Mouse (Mus musculus) heart, postnatal 0 days (tissue): ENCODE results near the gene Irx4. TPM values are rescaled to one million over a fixed set of nuclear protein-coding genes. Genes with fewer than 3 reads are reported as not detected.
A peak's percentile ranks its signal among the peaks of the same experiment; 100 is the strongest.

Source experiments
- ATAC-seq: fragments of 200-750 bp; cut with Nextera tagmentation; 2 replicates; pipeline ENCODE4 v1.8.0; 2017; ENCODE audit warnings: low read depth, moderate number of reproducible peaks, moderate library complexity; ENCODE audit not compliant: insufficient read depth
- DNase-seq: peaks from one replicate; pipeline ENCODE4 v3.0.0-alpha.2; 2016; ENCODE audit warnings: low spot score
- H3K27ac ChIP-seq: fragments of 300-500 bp; sonication (generic); 2 replicates; pipeline ENCODE4 v1.5.1; 2014; ENCODE audit warnings: low read depth, mild to moderate bottlenecking
- H3K27me3 ChIP-seq: fragments of 300-500 bp; sonication (generic); 2 replicates; pipeline ENCODE4 v1.6.1; 2014; ENCODE audit warnings: low read length, mixed read lengths; ENCODE audit not compliant: control insufficient read depth, insufficient read depth
- H3K36me3 ChIP-seq: fragments of 300-500 bp; sonication (generic); replicated peaks from 2 replicates; pipeline ENCODE4 v1.6.1; 2014; ENCODE audit warnings: low read length, mixed read lengths; ENCODE audit not compliant: control insufficient read depth, insufficient read depth
- H3K4me1 ChIP-seq: fragments of 300-500 bp; sonication (generic); 2 replicates; pipeline ENCODE4 v1.6.1; 2014; ENCODE audit warnings: antibody characterized with exemption; ENCODE audit not compliant: control insufficient read depth, insufficient read depth
- H3K4me2 ChIP-seq: fragments of 300-500 bp; sonication (generic); 2 replicates; pipeline ENCODE4 v1.6.1; 2014; ENCODE audit warnings: low read depth, mild to moderate bottlenecking, low read length, moderate library complexity
- H3K4me3 ChIP-seq: fragments of 300-500 bp; sonication (generic); 2 replicates; pipeline ENCODE4 v1.5.1; 2014; ENCODE audit warnings: low read depth, low read length
- H3K9ac ChIP-seq: fragments of 300-500 bp; sonication (generic); replicated peaks from 2 replicates; pipeline ENCODE4 v1.6.1; 2014; ENCODE audit warnings: low read depth, low read length, mixed read lengths
- H3K9me3 ChIP-seq: fragments of 300-500 bp; sonication (generic); replicated peaks from 2 replicates; pipeline ENCODE4 v1.6.1; 2016; ENCODE audit warnings: low read length; ENCODE audit not compliant: control insufficient read depth
- CTCF ChIP-seq: IDR thresholded peaks from 2 replicates; pipeline ENCODE4 v1.5.1; 2016; ENCODE audit warnings: antibody characterized with exemption, control low read depth, low read depth
- EP300 ChIP-seq: IDR thresholded peaks from 2 replicates; pipeline ENCODE4 v1.6.1; 2016; ENCODE audit warnings: antibody characterized with exemption, low read depth
- WGBS: fragments of 180-500 bp; shearing (Covaris S2); extraction: QIAGEN DNeasy Blood & Tissue Kit; methylation state at CpG from one replicate; pipeline ENCODE4 v1.1.7; 2014; 5-methylcytosine and 5-hydroxymethylcytosine counted together
- polyA plus RNA-seq: library from polyadenylated mRNA; unstranded; fragments of >200 nt; fragmentation: Nextera tagmentation; extraction: Ambion mirVana; gene quantifications from 2 replicates; pipeline ENCODE4 v1.2.1, GENCODE M21; 2015
- total RNA-seq: library from RNA; depleted of rRNA; stranded (reverse); fragments of >200 nt; gene quantifications from 2 replicates; pipeline ENCODE4 v1.2.3, GENCODE M21; 2014; ENCODE audit warnings: low replicate concordance; rRNA removed

Irx4 gene
- total RNA-seq (64.0 and 85.4 TPM in 2 replicates), polyA plus RNA-seq (43.4 and 54.9 TPM in 2 replicates)

DNA sequence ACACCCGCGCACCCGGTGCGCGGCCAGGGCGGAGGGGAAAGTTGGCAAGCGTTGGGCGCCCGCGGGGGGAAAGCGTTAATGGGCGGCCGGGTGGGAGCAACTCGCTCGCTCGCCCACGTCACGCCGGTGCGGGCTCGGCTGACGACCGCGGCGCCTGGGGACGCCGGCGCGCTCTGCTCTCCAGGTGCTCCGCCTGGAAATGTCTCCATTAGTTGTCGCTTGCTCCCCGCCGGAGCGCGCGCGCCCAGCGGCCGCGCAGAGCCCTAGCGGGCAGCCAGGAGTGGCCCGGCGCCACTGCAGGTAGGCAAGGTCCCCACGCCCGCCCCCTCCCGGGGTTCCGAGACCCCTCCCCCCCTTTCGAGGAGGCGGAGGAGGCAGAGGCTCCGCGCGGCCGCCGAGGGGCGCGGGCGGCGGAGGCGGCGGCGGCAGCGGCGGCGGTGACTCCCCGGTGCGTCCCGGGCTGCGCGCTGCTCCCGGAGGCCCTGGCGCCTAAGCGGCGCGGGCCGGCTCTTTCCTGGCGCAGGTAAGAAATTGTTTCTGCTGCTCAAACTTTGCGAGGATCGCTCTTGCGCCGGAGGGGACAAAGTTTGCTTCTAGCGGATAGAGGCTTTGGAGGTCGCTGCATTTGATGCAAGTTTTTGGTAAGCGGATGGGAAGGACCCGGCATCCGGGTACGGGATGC, at the start of gene Irx4:
Gene Irx4, plus strand, starts transcription at position 126 of the 682 bp plus-strand sequence.
- Histone ChIP-seq H3K27ac (peak within 1 kb of the TSS; percentile 95), H3K4me1 (peaks cover 21% of the 10 kb centered on the region), H3K36me3 (no peaks in the 10 kb centered on the region), H3K9me3 (no peaks in the 10 kb centered on the region), H3K4me2 (peak within 1 kb of the TSS; percentile 78), H3K4me3 (peak within 1 kb of the TSS; percentile 64), H3K27me3 (peaks cover 69% of the 10 kb centered on the region), H3K9ac (peak within 1 kb of the TSS; percentile 76)
- TF ChIP-seq CTCF: no peak
- no peak; the same call in 1 of the 2 replicates for TF ChIP-seq EP300
- ATAC-seq: peak; percentile 27
- peak; percentile 26 for DNase-seq
- WGBS: under 1% methylated on average over 65 of the region's 86 CpGs

DNA sequence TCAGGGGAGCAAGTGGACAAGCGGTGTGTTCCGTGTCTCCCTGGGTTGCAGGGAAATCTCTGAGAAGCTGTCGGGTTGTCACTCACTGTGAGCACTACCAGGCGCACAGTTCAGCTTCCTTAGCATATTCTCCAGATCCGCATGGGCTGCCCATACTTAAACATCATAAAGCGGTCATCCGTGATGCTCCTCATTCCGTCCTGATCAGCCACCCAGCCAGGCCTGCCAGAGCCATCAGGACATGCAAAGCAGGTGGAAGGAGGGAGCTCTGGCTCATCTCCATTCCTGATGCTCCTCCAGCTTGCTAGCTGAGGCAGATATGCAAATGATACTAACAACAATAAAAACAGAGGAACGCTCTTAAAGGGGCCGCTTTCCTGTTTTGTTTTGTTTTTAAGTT, 46.0 kb upstream of the Irx4 start:
- ATAC-seq: no peak
- no peak for TF ChIP-seq CTCF
- no peak for TF ChIP-seq EP300
- DNase-seq: no peak
- no peak overlapping the region for H3K4me3 ChIP-seq
- no peak overlapping the region for H3K9ac ChIP-seq
- no peak overlapping the region for H3K27ac ChIP-seq
- no peak overlapping the region for H3K4me2 ChIP-seq
- no peaks in the 10 kb centered on the region for H3K4me1 ChIP-seq
- H3K9me3 ChIP-seq: 0 out of 2 replicates have a peak, but pooled peaks cover 6% of the 10 kb centered on the region
- H3K27me3 ChIP-seq: no peaks in the 10 kb centered on the region
- no peaks in the 10 kb centered on the region for H3K36me3 ChIP-seq
- whole genome bisulfite sequencing: 68% methylated on average over 10 of the region's 10 CpGs

DNA sequence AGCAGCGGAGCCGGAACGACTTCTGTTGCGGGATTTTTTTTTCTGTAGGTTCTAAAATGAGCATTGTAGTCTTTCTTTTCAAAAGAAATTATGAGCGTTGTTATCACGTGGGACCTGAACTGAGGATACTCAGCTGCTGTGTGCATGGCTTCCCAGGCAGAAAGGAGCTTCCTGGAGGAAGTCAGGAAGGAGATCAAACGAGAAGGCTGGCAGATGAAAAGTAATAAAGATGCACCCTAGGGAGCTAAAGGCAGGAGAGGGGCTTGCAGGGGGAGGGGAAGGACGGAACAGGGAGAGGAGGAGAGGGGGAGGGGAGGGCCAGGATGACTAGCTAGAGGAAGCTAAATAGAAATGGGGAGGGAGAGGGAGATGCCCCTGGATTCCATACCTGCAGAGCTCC, 23.8 kb upstream of the Irx4 start:
- H3K4me3 ChIP-seq: no peak overlapping the region
- no peak for ATAC-seq
- H3K4me1 ChIP-seq: no peaks in the 10 kb centered on the region
- H3K27ac ChIP-seq: no peak overlapping the region
- TF ChIP-seq EP300: no peak
- no peak for TF ChIP-seq CTCF
- DNase-seq: no peak
- no peaks in the 10 kb centered on the region for H3K9me3 ChIP-seq
- no peaks in the 10 kb centered on the region for H3K36me3 ChIP-seq
- 53% methylated on average over 8 of the region's 8 CpGs for whole genome bisulfite sequencing
- H3K4me2 ChIP-seq: no peak overlapping the region
- no peak overlapping the region for H3K9ac ChIP-seq
- no peaks in the 10 kb centered on the region for H3K27me3 ChIP-seq

DNA sequence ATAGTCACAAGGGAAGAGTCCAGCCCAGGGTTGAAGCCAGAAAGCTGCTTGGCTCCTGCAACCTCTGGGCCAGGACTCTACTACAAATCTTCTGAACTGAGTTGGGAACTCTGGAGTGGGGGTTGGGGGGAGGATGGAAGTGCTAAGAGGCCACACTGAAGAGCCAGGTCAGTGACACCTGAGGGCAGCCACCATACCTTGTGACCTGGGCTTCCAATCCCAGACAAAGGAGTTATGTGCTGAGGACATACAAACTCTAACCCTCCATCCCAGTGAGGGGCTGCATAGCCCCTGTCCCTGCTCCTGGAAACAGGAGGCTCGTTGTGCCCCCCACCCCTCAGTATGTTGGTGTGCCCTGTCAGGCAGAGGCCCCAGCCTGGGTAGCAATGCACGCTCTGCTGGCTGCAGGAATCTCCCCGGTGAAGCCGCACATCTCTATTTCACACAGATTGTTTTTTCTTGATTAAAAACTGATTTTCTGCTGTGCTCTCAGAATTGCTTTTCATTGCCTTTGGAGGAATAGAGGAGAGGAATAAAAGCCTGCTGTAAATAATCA, 21.0 kb upstream of the Irx4 start:
- DNase-seq: no peak
- H3K4me2 ChIP-seq: no peak overlapping the region
- TF ChIP-seq EP300 (no peak), CTCF (no peak)
- H3K9ac ChIP-seq: no peak overlapping the region
- ATAC-seq: no peak
- H3K27ac ChIP-seq: no peak overlapping the region
- no peaks in the 10 kb centered on the region for H3K27me3 ChIP-seq
- WGBS: 84% methylated on average over 4 of the region's 4 CpGs
- no peaks in the 10 kb centered on the region for H3K4me1 ChIP-seq
- H3K4me3 ChIP-seq: no peak overlapping the region
- peaks cover 3% of the 10 kb centered on the region; the same call in 1 of the 2 replicates for H3K9me3 ChIP-seq
- H3K36me3 ChIP-seq: no peaks in the 10 kb centered on the region

DNA sequence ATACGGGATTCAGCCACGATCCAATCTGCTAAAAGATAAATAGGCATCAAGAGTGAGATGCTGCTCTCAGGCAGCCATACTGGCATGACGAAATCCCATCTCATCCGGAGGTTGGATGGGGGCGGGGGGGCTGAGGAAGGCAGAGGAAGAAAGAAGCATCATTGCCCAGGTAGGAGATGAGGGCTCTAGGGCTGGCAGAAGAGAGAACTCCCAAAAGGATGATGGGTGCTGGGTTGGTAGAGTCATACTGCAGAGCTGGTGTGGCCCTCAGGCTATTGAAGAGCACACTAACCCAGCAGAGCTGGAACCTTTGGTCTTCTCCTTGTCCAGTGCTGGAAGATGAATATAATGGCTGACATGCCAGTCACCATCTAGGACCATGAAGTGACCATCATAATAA, 17.7 kb upstream of the Irx4 start:
- no peak overlapping the region for H3K27ac ChIP-seq
- no peak for DNase-seq
- no peak overlapping the region for H3K9ac ChIP-seq
- H3K4me1 ChIP-seq: no peaks in the 10 kb centered on the region
- no peak overlapping the region for H3K4me3 ChIP-seq
- no peak overlapping the region for H3K4me2 ChIP-seq
- WGBS: 83% methylated on average over 5 of the region's 5 CpGs
- ATAC-seq: no peak
- peaks cover 4% of the 10 kb centered on the region; the same call in 1 of the 2 replicates for H3K9me3 ChIP-seq
- no peaks in the 10 kb centered on the region for H3K27me3 ChIP-seq
- no peaks in the 10 kb centered on the region for H3K36me3 ChIP-seq
- TF ChIP-seq EP300 (no peak), CTCF (no peak)
